Mouse (Mus musculus) ES-E14 (cell line): ENCODE data around the gene Gal. TPM values are rescaled to one million over a fixed set of nuclear protein-coding genes. Genes with fewer than 3 reads are reported as not detected.

ENCODE experiments used
- DNase-seq: peaks from one replicate; pipeline ENCODE4 v3.0.0-alpha.2; 2013; ENCODE audit warnings: low read depth, low spot score
- H3K27ac ChIP-seq: 2 replicates; pipeline ENCODE4 v1.5.1; 2012; ENCODE audit warnings: low read depth, mild to moderate bottlenecking, low read length, moderate library complexity, mixed read lengths; ENCODE audit not compliant: poor library complexity, insufficient read depth, severe bottlenecking
- H3K36me3 ChIP-seq: 2 replicates; pipeline ENCODE4 v1.6.1; 2012; ENCODE audit warnings: mild to moderate bottlenecking, low read length, moderate library complexity, mixed read lengths; ENCODE audit not compliant: control insufficient read depth, poor library complexity, insufficient read depth, severe bottlenecking
- H3K4me1 ChIP-seq, 2 experiments: fragments of 150-350 bp in 1 of 2; sonication (generic) in 1 of 2; 2 replicates each; pipeline ENCODE4 v1.6.1; 2012; ENCODE audit warnings: low read length in 2 of 2, mild to moderate bottlenecking in 1 of 2, mixed read lengths in 1 of 2; ENCODE audit not compliant: control insufficient read depth in 2 of 2, insufficient read depth in 2 of 2, poor library complexity in 1 of 2
- H3K4me3 ChIP-seq, 2 experiments: fragments of 150-350 bp in 1 of 2; sonication (generic) in 1 of 2; 2 replicates each; pipeline ENCODE4 v1.5.1; 2012; ENCODE audit warnings: low read length in 2 of 2, low read depth in 1 of 2, mild to moderate bottlenecking in 1 of 2, mixed read lengths in 1 of 2; ENCODE audit not compliant: insufficient read depth in 1 of 2, poor library complexity in 1 of 2, severe bottlenecking in 1 of 2
- H3K9ac ChIP-seq: 2 replicates; pipeline ENCODE4 v1.6.1; 2012; ENCODE audit warnings: low read depth, mild to moderate bottlenecking, low read length, mixed read lengths; ENCODE audit not compliant: poor library complexity, insufficient read depth, severe bottlenecking
- H3K9me3 ChIP-seq: fragments of 150-350 bp; sonication (generic); 2 replicates; pipeline ENCODE4 v1.6.1; 2012; ENCODE audit warnings: low read depth, mild to moderate bottlenecking, low read length; ENCODE audit not compliant: control insufficient read depth, insufficient read depth
- CHD2 ChIP-seq: IDR thresholded peaks from 2 replicates; pipeline ENCODE4 v1.6.1; 2014; ENCODE audit warnings: mild to moderate bottlenecking, low read depth, low read length, inconsistent platforms
- HCFC1 ChIP-seq: IDR thresholded peaks from 2 replicates; pipeline ENCODE4 v1.6.1; 2012; ENCODE audit warnings: low read length, inconsistent platforms, borderline replicate concordance; ENCODE audit not compliant: insufficient read depth
- MAFK ChIP-seq: IDR thresholded peaks from 2 replicates; pipeline ENCODE4 v1.6.1; 2014; ENCODE audit warnings: mild to moderate bottlenecking, low read depth, low read length, inconsistent platforms; ENCODE audit not compliant: insufficient read depth
- ZC3H11A ChIP-seq: IDR thresholded peaks from 2 replicates; pipeline ENCODE4 v1.6.1; 2012; ENCODE audit warnings: low read depth, mild to moderate bottlenecking, inconsistent platforms, low read length, borderline replicate concordance
- ZNF384 ChIP-seq: IDR thresholded peaks from 2 replicates; pipeline ENCODE4 v1.6.1; 2012; ENCODE audit warnings: low read depth, low read length, inconsistent platforms
- in situ Hi-C, 2 experiments: fragments of 600-800 bp; cut with MboI; formaldehyde crosslinking; loops; one replicate each; pipeline ENCODE4 v1.15.1; 2025; ENCODE audit warnings: low sequenced_read_pairs in 2 of 2, inconsistent platforms in 1 of 2; ENCODE audit not compliant: unreplicated experiment in 2 of 2
- total RNA-seq: library from RNA; depleted of rRNA; stranded (reverse); fragments of 300-350 nt; gene quantifications from 2 replicates; pipeline ENCODE4 v1.2.3, GENCODE M21; 2012

Gal gene
- total RNA-seq, 1 experiment = 0.27 TPM

- no peaks in the 10 kb centered on the region for H3K9me3 ChIP-seq
- no peak overlapping the region for H3K9ac ChIP-seq
- H3K27ac ChIP-seq = no peak overlapping the region
- TF ChIP-seq ZNF384 (no peak), ZC3H11A (no peak), CHD2 (no peak), MAFK (no peak), HCFC1 (no peak)
- peaks cover 0 to 3% of the 10 kb centered on the region in 2 experiments; a peak in 1 of 4 replicates for H3K4me1 ChIP-seq
- no peaks in the 10 kb centered on the region for H3K36me3 ChIP-seq
- no peak overlapping the region for H3K4me3 ChIP-seq
- no peak for DNase-seq
- in situ Hi-C loops = no loop called here
Measured at GRCm38 (mm10) chr19:3428057-3428830, 13.9 kb upstream of the Gal start.

- TF ChIP-seq MAFK = no peak
- TF ChIP-seq CHD2 = no peak
- no peak for TF ChIP-seq HCFC1
- TF ChIP-seq ZC3H11A = no peak
- no peak for TF ChIP-seq ZNF384
- Histone ChIP-seq H3K9me3 (no peaks in the 10 kb centered on the region), H3K4me3 (no peak overlapping the region), H3K36me3 (no peaks in the 10 kb centered on the region), H3K9ac (no peak overlapping the region), H3K27ac (no peak overlapping the region), H3K4me1 (no peaks in the 10 kb centered on the region; a peak in 1 of 4 replicates)
- in situ Hi-C loops = no loop called here
- DNase-seq = no peak
Measured at GRCm38 (mm10) chr19:3424214-3424613, 9.9 kb upstream of the Gal start.

- Histone ChIP-seq H3K36me3 (no peaks in the 10 kb centered on the region), H3K27ac (no peak overlapping the region), H3K9me3 (no peaks in the 10 kb centered on the region), H3K4me1 (no peaks in the 10 kb centered on the region; a peak in 1 of 4 replicates), H3K9ac (no peak overlapping the region), H3K4me3 (no peak overlapping the region)
- DNase-seq = no peak
- no peak for TF ChIP-seq MAFK
- no peak for TF ChIP-seq ZC3H11A
- TF ChIP-seq HCFC1 = no peak
- TF ChIP-seq ZNF384 = no peak
- no peak for TF ChIP-seq CHD2
- in situ Hi-C loops = no loop called here
Measured at GRCm38 (mm10) chr19:3422981-3423380, 8.6 kb upstream of the Gal start.

- Histone ChIP-seq H3K36me3 (no peaks in the 10 kb centered on the region), H3K9me3 (no peaks in the 10 kb centered on the region), H3K27ac (no peak overlapping the region), H3K4me1 (no peaks in the 10 kb centered on the region), H3K9ac (no peak overlapping the region), H3K4me3 (no peak overlapping the region)
- DNase-seq = no peak
- no peak for TF ChIP-seq HCFC1
- no peak for TF ChIP-seq ZC3H11A
- TF ChIP-seq MAFK = no peak
- TF ChIP-seq CHD2 = no peak
- TF ChIP-seq ZNF384 = no peak
- in situ Hi-C loops = no loop called here
Measured at GRCm38 (mm10) chr19:3422488-3422887, 8.1 kb upstream of the Gal start.

- DNase-seq = no peak
- H3K4me1 ChIP-seq = 0 out of 4 replicates have a peak, but pooled peaks cover 0 to 2% of the 10 kb centered on the region in 2 experiments
- no peak overlapping the region for H3K27ac ChIP-seq
- in situ Hi-C loops = no loop called here
- H3K9ac ChIP-seq = no peak overlapping the region
- no peaks in the 10 kb centered on the region for H3K9me3 ChIP-seq
- TF ChIP-seq HCFC1 (no peak), ZC3H11A (no peak), ZNF384 (no peak), CHD2 (no peak), MAFK (no peak)
- H3K36me3 ChIP-seq = no peaks in the 10 kb centered on the region
- H3K4me3 ChIP-seq = no peak overlapping the region
Measured at GRCm38 (mm10) chr19:3419251-3419650, 4.9 kb upstream of the Gal start.
